Mouse (Mus musculus) spleen, embryonic (tissue): ENCODE data around the gene Pla2g6.

Source experiments
- CTCF ChIA-PET: fragments of 350-600 bp; sonication (Branson Sonifier 250); formaldehyde crosslinking; loops from one replicate; lab custom pipeline; 2022; lab: Charles Lee

The Pla2g6 gene

DNA sequence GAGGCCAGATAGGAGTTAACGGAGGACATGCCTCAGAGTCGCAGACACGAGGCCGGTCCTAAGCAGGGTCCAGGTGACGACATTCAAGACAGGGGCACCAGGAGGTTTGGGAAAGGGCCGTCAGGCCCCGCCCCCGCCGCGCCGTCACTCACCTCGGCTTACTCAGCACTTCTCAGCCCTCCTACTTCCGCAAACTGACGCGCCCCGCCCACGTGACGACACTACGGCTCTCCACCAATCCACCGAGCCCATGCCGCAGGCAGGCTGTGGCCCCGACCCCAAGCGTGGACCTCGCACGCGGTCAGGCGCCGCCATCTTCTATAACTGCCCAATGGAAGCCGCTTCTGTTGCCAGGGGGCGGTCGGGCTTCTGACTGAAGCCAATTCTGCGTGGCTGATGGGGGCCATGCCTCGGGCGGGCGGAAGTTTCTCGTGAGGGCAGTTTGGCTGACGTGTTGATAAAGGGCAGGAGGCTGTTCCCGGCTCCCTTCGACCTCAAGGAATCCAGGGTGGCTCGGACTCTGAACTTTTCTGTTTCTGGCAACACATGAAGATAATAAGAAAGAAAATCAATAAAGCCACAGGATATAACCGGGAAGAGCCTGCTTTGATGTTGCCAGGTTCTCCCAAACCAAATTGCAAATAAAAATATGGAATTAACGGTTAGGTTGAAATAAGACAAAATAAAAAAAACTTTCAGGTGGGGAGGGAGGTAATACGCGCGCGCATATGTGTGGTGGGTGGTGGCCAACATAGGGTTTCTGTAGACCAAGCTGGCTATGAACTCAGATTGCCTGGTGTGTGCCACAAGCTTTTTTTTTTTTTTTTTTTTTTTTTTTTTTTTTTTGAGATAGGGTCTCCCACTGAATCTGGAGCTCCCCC lies at the start of gene Pla2g6:
Pla2g6 (minus strand) TSS at position 333 of the 881 bp plus-strand sequence.
- CTCF ChIA-PET, result no interaction called here

DNA sequence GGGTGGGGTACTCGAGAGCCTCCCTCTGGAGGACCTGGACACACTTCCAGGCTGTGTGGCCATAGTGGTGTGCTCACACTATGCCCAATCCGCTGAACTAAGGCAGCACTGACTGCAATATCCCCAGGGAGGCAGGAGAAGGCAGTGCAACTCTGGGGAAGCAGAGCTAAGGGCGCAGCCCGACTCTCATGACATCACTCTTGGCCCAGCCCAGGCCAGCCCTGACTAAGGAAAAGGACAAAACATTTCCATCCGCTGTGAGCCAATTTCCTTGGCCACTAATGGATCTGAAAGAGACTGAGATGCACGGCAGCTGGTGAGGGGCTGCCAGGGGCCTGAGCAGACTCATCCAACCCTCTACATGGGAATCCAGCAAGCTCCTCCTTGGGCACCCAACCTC lies 49.5 kb upstream of the Pla2g6 start:
- CTCF ChIA-PET, result no interaction called here

DNA sequence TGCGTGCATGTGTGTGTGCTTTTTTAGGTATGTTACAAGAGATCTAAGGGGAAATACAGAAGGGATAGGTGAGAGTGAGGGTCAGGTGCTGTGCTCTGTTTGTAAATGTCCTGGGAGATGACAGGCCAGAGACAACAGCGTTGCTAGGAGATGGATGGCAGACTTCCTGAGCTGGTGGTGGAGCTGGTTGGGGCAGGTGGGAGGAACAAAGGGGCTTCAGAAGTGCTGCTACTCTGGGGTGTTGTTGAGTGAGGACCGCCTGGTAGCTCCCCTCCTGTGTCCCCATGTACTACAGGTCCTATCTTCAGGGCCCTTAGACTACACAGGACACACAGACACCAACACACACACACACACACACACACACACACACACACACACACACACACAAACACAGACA lies 46.6 kb upstream of the Pla2g6 start:
- CTCF ChIA-PET, result no interaction called here

DNA sequence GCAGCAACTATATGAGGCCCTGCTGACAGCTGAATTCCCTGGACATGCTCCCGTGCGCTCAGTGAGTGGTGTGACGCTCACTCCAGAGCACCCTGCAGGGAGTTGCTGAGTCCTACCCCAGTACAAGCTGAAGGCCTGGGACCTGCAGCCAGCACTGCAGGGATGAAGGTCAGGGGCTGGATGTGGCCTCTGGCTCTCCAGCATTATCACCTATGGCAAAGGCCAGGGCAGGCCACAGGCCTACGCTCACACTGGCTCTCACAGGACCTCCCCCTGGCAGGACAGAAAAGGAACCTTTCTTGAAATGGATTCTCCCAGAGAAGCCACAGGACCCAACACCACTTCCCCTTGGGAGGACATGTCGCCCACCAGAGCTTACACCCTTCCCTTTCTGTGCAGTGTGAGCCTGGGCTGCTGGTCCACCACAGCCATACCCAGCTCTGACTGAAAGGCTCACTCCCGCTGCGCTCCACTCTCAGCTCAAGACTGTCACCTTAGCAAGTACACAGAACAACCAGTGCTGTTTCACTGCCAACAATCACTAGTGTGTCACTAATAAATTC lies 42.2 kb upstream of the Pla2g6 start:
- CTCF ChIA-PET, result no interaction called here

DNA sequence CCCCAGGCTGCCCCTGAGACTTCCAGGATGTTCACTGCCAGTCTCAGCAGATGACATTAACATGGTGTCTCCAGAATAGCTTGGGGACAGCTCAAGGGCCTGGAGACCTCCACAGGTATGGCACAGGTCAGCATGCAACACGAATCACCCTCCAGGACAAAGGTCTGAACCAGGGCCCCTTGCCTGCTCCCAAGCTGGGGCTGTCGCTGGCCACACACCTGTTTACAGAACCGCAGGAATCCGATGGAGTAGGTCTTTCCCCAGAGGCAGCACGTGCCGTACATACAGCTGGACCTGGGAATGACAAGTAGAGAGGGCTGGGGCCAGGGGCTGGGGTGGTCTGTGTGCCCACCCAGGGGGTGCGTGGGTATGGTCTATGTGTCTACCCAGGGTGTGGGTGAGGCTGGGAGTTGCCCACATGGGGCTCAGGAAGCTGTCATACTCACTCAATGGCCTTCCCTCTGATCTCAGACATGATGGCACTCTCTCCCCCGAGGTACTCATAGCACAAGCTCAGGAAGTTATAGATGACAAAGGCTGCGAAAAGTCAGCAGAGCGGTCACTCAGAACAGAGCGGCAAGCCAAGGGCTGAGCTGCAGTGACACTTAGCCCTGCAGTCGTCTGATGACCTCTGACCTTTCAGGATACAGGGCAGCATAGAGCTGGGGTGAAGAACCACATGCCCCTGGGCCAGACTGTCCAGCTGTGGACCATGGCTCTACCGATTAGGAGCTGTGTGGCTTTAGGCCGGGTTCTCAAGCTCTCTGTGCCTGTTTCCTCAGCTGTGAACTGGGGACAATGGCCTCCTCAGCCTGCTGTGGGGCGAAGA lies 41.5 kb upstream of the Pla2g6 start:
- CTCF ChIA-PET, result no interaction called here

DNA sequence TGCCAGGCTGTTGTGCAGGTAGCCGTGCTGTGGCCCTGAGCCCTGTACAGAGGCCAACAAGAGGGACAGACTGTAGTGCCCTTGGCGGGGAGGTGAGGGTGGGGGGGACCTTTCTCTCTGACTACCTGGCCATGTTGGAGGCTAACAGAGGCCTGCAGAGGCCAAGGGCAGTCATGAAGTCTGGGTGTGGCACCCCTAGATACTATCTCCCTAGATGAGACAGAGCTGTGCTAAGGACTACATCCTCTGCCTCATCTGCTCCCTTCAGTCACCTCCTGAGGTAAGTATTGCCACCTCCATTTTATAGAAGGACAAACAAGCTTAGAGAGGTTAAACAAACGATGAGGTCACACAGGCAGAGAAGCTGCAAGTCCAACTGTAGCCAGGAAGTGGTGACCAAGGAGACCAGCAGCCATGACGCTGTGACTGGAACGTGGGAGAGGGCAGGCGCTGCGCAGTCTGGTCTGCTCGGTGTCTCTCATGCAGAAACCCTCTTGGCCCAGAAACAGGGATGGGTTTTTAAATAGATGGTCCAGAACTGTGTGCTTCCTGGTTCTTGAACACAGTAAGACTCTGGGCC lies 40.8 kb upstream of the Pla2g6 start:
- CTCF ChIA-PET, result no interaction called here

DNA sequence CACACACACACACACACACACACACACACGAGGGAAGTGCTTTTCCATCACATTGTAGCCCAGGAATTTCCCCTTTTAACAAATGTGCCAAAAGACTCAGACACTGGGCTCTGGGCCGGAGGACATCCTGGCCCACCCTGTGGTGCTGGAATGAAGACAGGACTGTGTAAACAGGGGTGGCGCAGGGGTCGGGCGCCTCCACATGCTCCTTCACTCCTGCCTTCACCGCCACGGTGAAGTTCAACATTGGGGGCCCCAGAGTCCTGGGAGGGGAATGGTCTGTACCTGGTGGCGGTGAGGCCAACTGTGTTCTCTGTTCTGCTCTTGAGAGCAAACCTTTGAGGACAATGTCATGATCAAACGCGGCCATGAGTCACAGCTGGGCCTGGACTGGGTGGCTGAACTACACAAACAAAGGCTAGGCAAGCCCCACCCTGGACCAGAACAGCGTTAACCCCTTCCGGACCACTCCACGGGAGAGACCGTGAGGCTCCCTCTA lies 40.2 kb upstream of the Pla2g6 start:
- CTCF ChIA-PET, result no interaction called here

DNA sequence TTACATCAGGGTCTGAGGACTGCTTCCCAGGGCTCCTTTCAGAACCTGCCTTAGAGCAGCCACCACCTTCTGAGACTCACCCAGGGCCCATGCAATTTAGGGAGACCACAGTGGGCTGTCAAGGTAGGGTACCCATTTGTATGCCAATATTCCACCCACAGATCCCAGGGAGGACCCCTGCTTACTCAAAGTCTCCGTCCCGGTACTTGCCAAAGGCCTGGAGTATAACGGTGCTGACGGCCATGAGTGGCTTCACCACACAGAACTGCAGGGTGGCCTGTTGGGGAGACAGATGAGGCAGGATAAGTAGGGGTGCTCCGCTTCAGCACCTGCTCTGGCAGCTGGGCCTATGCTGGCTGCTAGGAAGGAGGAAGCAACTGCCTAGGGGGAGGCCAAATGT lies 38.2 kb upstream of the Pla2g6 start:
- CTCF ChIA-PET, result no interaction called here

DNA sequence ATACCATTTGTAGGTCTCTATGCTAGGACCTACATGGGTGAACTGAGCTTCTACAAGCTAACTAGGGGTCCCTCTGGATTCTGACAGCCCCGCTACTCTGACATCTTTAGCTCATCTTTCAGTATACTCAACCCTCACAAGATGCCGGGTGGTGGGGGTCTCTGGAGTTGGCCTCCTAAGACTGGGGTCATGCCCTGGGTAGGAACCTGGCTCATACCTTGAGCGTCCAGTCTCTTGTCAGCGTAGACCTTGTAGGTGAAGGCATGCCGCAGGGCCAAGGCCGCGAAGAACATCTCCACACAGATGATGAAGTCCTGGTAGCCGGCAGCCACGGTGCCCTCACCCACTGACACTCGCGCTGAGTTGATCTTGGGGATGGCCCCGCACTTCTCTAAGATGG lies 36.9 kb upstream of the Pla2g6 start:
- CTCF ChIA-PET, result no interaction called here

DNA sequence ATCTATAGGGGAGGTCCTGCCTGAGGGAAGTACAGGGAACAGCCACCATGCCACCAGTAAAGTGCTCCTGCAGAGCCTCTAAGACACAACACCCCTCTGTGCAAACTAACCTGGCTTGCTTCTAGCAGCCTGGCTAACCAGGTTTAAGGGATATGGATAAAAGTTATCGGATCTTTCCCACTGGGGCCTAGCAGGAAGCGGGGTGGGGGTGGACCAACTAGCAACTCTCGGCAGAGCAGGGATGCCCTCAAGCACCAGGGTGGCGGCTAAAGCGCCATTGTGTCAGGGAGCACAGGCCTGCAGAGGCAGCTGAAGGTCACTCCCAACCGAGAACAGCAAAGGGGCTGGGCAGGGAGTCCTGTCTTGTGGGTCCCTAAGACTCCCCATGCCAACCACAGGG lies 35.9 kb upstream of the Pla2g6 start:
- CTCF ChIA-PET, result no interaction called here

DNA sequence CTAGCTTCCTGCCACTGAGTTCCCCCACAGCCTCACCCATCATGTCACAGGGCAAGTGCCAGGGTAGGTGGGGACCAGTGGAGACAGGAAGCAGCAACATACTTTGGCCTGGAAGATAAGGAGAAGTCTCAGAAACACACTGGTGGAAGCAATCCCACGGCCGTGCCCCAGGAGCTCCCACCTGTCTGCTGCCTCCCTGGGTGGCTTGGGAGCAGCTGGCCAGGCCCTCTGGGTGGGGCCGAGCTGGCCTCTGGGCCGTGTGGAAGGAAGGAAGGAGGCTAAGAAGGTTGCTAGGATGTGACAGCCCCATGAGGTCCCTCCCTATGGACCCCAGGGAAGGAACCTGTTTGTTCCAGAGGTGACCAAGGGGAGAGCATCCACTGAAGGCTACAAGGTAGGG lies 32.8 kb upstream of the Pla2g6 start:
- CTCF ChIA-PET, result interaction anchor here (0.6 to 0.9 kb wide), 2 partner anchors 12 to 23 kb away, joined by 3 to 5 read pairs; no protein-coding TSS in a partner anchor

DNA sequence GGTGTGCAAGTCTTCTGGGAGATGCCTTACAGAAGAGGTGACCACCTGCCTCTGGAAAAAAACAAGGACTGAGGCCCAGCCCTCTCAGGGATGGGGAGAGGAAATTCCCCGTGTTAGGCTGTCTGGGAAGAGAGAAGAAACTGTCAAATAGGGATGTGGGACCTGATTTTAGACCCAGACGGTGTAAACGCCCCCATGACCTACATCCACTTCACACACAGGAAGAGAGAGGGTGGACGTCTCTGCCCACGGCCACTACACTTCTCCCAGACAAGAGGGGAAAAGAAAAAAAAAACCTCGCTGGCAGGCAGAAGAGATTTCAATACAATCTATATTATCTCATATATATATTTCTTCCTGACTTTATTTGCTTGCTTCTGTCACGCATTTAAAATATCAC lies 32.2 kb upstream of the Pla2g6 start:
- CTCF ChIA-PET, result interaction anchor here (0.6 to 0.9 kb wide), 2 partner anchors 11 to 23 kb away, joined by 3 to 5 read pairs; no protein-coding TSS in a partner anchor

DNA sequence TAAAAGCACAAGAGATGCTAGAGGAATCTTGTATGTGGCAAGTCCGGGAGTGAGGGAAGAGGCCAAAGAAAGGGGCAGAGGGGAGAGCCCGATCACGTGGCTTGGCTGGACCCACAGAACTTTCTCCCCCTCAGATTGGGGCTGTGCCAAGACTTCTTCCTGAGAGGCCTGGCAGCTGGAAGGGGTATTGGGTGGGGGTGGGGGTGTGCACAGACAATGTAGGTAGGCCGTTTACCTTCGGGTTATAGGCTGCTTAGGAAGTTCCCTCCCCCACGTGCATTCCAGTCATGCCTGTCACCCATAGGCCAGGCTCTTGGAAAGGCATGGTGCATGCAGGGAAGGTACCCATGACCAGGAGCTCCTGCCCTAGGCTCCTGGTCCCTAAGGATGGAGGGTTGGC lies 31.8 kb upstream of the Pla2g6 start:
- CTCF ChIA-PET, result no interaction called here

DNA sequence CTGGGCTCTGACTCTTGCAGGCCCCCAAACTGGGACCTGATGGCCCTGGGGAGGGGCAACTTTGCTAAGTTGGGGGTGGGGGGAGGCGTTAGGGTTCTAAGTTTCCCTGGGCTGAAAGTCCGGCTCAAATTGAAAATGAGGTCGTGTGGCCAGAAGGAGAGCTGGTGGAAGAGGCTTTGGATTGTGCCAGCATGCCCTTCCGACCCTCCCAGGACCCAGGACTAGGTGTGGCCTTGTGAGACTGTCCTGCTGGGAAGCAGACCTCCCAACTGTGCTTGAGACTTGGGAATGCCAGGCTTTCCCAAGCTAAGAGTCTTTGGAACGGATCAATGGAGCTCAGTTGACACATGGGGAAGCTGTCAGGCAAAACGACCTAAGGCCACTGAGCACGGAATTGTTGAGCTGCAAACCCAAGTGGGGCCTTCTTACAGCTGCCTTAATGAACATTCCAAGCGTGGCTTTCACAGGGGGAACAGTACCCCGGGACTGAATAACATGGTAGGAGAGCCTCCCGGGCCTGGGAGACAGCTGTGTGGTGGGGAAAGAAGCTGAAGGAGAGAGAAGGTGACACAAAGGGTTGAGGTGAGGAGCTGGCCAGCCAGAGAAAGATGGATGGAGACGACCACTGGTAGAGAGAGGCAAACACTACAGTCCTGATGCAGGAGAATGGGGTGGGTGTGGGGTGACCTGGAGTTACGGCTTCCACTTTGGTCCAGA lies 29.9 kb upstream of the Pla2g6 start:
- CTCF ChIA-PET, result interaction anchor here (0.7 kb wide), 1 partner anchor 116 kb away, joined by 5 read pairs; no protein-coding TSS in a partner anchor

DNA sequence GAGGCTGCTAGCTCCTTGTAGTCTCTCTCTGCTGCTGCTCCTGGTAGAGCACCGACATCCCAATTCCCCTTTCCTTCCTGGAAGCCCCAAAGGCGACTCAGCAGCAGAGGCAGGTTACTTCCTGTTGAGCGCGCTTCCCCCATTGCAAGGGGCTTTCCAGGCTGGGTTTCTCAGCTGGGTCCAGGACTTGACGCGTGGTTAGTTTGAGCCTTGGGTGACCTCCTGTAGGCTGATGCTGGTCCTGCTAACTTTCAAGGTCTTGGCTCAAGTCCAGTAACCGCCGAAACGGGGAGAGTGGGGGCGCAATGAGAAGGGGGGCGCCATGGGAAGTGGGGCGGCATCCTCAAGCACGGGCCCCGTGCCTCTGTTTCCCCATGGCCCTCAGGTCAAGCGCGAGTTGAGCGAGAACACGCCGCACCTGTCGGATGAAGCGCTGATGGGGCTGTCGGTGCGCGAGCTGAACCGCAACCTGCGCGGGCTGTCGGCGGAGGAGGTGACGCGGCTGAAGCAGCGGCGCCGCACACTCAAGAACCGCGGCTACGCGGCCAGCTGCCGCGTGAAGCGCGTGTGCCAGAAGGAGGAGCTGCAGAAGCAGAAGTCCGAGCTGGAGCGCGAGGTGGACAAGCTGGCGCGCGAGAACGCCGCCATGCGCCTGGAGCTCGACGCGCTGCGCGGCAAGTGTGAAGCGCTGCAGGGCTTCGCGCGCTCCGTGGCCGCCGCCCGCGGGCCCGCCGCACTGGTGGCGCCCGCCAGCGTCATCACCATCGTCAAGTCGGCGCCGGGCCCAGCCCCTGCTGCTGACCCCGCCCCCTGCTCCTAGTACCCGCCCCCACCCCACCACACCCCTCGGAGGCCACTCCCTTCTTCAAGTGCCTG lies 29.1 kb upstream of the Pla2g6 start:
- CTCF ChIA-PET, result no interaction called here

DNA sequence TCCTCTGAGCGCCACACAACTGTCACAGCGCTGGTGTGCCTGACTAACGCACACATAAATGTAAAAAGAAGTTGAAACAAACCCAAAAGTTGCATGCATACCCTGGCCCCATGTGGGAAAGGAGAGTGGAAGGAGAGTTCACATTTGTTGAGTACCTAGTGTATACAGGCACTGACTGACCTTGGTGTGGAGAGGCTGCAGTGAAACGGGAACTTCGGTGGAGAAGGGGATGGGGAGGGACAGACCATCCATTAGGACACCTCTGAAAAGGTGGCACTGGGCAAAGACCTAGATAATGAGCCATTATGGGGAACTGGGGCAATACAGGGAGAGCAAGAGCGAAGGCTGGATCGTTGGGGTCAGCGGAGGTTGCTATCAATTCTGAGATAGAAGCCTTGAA lies 28.3 kb upstream of the Pla2g6 start:
- CTCF ChIA-PET, result no interaction called here

DNA sequence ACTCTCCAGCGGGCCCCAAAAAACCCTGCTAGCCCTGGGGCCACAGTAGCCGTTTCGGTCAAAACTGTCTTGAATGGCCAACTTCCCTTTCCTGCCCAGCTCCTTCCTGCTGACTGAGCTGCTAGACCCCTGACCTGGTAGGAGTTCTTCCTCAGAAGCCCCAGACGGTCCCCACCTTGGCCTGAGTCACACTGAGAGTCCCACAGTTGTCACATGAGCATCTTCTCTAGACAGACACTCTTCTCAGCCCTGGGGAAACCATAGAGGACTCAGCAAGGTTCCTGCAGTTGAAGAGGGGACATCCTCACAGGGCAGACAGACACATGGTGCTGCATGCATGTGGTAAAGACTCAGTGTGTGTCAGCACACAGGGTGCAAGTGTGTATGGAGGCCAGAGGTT lies 26.4 kb upstream of the Pla2g6 start:
- CTCF ChIA-PET, result no interaction called here

DNA sequence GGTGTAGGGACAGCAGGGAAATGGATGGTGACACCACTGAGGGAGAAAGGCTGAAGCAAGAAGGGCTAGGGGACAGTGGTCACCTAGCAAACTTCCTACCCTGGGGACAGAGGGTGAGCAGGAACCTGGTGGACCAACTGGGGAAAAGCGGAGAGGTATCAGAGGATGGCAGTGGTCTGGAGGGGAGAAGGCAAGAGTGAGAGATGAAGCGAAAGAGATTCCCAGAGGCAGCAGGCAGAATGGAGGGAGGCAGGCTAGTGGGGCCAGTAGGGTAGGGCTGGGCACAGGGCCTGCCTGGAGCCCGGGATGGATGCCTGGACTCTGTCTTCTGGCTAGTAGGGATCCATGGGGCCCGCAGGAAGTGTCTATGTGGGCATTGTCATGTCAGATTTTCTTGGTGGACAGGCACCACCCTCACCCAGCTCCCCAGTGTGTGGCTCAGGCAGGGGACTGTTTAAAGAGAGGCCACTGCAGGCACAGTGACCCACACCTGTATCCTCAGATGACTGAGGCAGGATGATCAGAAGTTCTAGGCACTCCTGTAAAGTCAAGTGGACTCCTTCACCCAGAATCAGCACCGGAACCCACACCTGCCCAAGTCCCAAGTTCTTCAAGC lies 25.6 kb upstream of the Pla2g6 start:
- CTCF ChIA-PET, result no interaction called here

DNA sequence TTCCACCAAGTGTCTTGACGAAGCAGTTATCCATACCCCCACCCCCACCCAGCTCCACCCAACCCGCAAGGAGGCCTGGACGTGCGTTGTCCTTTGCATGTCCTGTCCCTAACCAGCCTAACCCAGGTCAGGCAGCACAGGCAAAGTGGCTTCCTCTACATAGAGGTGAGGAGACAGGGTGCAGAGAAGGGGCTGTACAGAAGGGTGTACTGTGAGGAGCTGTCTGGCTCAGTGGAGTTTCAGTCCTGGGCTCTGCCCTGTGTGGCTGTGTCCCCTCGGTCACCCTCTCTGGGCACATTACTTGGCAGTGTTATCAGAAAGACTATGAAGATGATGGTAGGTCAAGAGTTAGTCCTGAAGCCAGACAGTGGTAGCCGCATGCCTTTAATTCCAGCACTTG lies 24.3 kb upstream of the Pla2g6 start:
- CTCF ChIA-PET, result interaction anchor here (0.7 kb wide), 1 partner anchor 781 kb away, joined by 19 read pairs; no protein-coding TSS in a partner anchor
